Mouse (Mus musculus): ENCODE measurements at regions not wholly inside any gene's neighbourhood (a gene's known extent, or its start where the extent isn't known, plus 50 kb on each side); places are given as distances from the start of the nearest gene placed in this dataset.

GRCm38 (mm10) chr1:140765906-140766305 is 519.9 kb downstream of the Kcnt2 start:
- TF ChIP-seq CTCF (IDR thresholded peaks at IDR 0.05; ENCODE audit: borderline replicate concordance, insufficient read depth, low read depth, low read length), result no peak
- TF ChIP-seq POLR2A (IDR thresholded peaks at IDR 0.05; ENCODE audit: borderline replicate concordance, insufficient read depth, low read length), result no peak
